Mouse (Mus musculus): Measurements from ENCODE around the gene Gm28729. TPM values are rescaled to one million over a fixed set of nuclear protein-coding genes. Genes with fewer than 3 reads are reported as not detected.
A peak's percentile ranks its signal among the peaks of the same experiment; 100 is the strongest.

Gene Gm28729
- polyA plus RNA-seq, 1 experiment from 2014 or later = not detected

DNA sequence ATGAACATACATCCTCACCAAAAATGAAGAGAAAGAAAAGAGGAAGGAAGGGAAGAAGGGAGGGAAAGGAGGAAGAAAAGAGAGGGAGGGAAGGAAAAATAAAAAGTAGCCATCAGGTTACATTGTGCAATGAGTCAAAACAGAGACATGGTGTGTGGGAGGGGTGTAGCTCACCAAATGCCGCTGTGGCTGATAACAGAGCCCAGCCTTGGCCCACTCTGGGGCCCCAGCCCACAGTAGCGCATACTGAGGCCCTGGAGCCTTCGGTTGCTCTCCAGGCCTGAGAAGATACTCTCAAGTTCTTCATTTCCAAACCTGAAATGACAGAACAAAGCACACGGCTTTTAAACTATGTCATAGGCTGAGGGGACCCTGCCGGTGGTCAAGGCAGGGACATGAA lies 10.8 kb downstream of the Gm28729 start:
- H3K9ac ChIP-seq (ENCODE audit: low read length) = no peak overlapping the region
- H3K36me3 ChIP-seq (ENCODE audit: control insufficient read depth, insufficient read depth, low read length) = no peaks in the 10 kb centered on the region
- H3K27me3 ChIP-seq (ENCODE audit: control insufficient read depth, insufficient read depth, low read length) = no peaks in the 10 kb centered on the region
- H3K27ac ChIP-seq (ENCODE audit: low read depth, low read length) = no peak overlapping the region
- 88% methylated on average over 5 of the region's 5 CpGs for WGBS
- H3K9me3 ChIP-seq (ENCODE audit: control insufficient read depth, low read length) = no peaks in the 10 kb centered on the region
- H3K4me2 ChIP-seq (ENCODE audit: low read depth, low read length, severe bottlenecking) = no peak overlapping the region
- no peak overlapping the region for H3K4me3 ChIP-seq (ENCODE audit: low read depth, low read length)
- H3K4me1 ChIP-seq (replicated peaks; ENCODE audit: control insufficient read depth, insufficient read depth, low read length) = no peaks in the 10 kb centered on the region
- no peak for ATAC-seq (replicated peaks; ENCODE audit: low FRiP score)
- DNase-seq (ENCODE audit: low spot score) = no peak

DNA sequence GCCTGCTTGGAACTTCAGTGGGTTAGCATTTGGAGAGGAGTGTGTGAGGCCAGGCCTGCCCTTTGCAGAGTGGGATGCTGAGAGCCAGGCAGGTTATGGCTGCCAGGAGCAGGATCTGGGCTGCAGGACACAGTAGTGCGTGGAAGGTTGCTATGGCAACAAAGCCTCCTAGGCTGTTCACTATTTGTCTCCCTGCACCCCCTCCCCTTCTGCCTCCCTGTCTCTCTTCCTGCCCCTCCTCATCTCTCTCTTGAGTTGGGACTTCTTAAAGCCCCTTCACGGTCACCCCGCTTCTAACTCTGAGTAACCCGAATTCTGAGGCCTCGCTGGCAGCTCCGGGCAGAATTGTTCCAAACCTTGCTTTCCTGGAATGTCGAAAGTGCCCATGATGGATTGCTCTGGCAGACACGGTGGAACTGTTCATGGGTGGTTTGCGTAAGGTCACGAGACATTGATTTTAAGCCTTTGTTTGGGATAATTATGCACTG lies 19.0 kb downstream of the Gm28729 start:
- H3K4me1 ChIP-seq (replicated peaks; ENCODE audit: control insufficient read depth, insufficient read depth, low read length) = peaks cover 6% of the 10 kb centered on the region; the same call in 1 of the 2 replicates
- no peaks in the 10 kb centered on the region for H3K36me3 ChIP-seq (ENCODE audit: control insufficient read depth, insufficient read depth, low read length)
- H3K4me3 ChIP-seq (ENCODE audit: low read depth, low read length) = no peak overlapping the region
- no peak overlapping the region; the same call in 1 of the 2 replicates for H3K4me2 ChIP-seq (ENCODE audit: low read depth, low read length, severe bottlenecking)
- 0 out of 2 replicates have a peak, but pooled peaks have one; percentile 49 for ATAC-seq (replicated peaks; ENCODE audit: low FRiP score)
- WGBS = 43% methylated on average over 10 of the region's 10 CpGs
- no peaks in the 10 kb centered on the region for H3K27me3 ChIP-seq (ENCODE audit: control insufficient read depth, insufficient read depth, low read length)
- H3K9ac ChIP-seq (ENCODE audit: low read length) = no peak overlapping the region
- no peaks in the 10 kb centered on the region for H3K9me3 ChIP-seq (ENCODE audit: control insufficient read depth, low read length)
- peak; percentile 62 for DNase-seq (ENCODE audit: low spot score)
- no peak overlapping the region for H3K27ac ChIP-seq (ENCODE audit: low read depth, low read length)

DNA sequence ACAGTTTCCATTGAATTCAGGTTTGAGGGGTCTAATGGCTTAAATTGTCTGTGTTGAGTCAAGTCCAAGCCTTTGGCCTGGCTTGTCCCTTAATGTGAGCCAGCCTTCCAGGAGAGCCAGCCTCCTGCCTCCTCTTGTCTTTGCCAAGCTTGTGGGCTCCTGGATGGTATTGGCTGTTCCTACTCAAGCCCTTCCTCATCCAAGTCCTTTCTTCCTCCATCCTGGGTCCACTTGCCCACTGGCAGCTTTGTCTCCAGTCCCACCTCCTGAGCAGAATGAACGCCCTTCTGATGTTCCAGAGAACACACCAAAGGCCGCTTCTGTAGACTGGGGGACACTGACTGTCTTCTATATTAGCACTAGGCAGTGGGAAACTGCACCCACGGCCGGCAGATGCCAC lies 19.9 kb downstream of the Gm28729 start:
- H3K27me3 ChIP-seq (ENCODE audit: control insufficient read depth, insufficient read depth, low read length) = no peaks in the 10 kb centered on the region
- H3K4me1 ChIP-seq (replicated peaks; ENCODE audit: control insufficient read depth, insufficient read depth, low read length) = peaks cover 6% of the 10 kb centered on the region; the same call in 1 of the 2 replicates
- WGBS = 89% methylated on average over 4 of the region's 4 CpGs
- H3K4me3 ChIP-seq (ENCODE audit: low read depth, low read length) = no peak overlapping the region
- DNase-seq (ENCODE audit: low spot score) (no peak), ATAC-seq (replicated peaks; ENCODE audit: low FRiP score) (no peak)
- H3K4me2 ChIP-seq (ENCODE audit: low read depth, low read length, severe bottlenecking) = no peak overlapping the region
- no peak overlapping the region for H3K9ac ChIP-seq (ENCODE audit: low read length)
- H3K9me3 ChIP-seq (ENCODE audit: control insufficient read depth, low read length) = no peaks in the 10 kb centered on the region
- no peaks in the 10 kb centered on the region for H3K36me3 ChIP-seq (ENCODE audit: control insufficient read depth, insufficient read depth, low read length)
- no peak overlapping the region for H3K27ac ChIP-seq (ENCODE audit: low read depth, low read length)

DNA sequence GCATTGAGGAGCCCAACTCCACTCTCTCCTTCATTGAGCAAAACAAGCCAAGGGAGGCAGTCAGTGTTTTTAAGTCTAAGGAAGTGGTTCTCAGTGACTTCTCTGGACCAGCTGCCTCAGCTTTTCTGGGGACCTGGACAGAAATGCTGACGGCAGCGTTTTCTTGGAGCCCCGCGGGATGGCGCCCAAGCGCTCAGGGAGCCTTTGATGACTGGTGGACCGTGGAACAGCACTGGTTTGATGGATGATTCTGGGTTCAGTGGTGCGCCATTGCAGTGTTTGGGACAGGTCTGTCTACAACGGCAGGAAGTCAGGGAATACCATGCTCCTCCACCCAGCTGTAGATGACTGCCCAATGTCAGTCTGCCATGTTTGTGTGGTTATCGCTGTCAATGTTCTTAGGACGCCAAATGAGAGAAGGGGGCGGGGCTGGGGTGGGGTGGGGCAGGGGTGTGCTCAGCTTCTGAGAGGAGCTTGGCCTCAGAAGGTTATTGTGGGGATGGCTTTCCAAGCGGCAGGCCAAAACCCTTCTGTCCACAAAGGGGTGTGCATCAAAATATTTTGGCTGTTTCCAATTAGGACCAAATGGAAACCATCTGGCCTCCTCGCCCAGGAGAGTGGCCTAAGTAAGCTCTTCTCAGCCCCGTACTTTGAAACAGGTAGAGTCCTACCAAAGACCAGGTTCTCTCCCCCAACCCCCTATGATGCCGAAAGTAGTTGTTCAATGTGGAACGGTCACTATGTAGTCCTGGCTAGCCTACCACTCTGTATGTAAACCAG lies 20.8 kb downstream of the Gm28729 start:
- WGBS = 84% methylated on average over 17 of the region's 17 CpGs
- DNase-seq (ENCODE audit: low spot score) = no peak
- no peak overlapping the region for H3K27ac ChIP-seq (ENCODE audit: low read depth, low read length)

DNA sequence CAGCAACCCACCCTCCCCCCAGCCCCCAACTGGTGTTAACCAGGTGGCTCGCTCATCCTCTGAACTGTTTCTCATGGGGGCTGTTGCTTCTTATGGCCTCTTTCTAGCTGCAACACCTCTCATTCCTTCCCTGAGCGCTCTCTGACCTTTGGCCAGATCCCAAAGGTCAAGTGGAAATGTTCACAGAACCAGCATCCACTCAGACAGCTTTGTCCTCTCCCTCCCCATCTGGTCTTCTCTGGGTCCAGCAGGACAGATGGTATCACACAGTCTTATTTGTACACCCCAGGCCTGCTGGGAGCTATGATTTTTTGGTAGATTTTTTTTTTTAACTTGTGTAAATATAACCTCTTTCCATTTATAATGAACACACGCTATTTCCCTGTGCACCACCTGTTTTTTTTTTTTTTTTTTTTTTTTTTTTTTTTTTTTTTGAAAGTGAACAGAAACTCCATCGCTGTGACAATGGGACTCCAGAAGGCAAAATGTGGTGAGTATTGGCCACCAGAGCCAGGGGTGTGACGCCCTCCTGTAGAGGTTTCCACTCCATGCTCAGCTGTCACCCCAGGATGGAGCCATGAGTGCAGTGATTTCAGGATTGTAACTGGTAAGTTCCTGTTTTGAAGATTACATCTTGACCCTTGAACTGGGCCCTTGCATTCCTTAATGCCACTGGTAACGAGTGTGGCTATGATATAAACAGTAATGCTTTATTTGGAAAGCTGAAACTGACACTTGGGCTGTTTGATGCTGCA lies 22.0 kb downstream of the Gm28729 start:
- H3K9me3 ChIP-seq (ENCODE audit: control insufficient read depth, low read length) = no peaks in the 10 kb centered on the region

More for the DNA sequence above, 20.8 kb downstream of the Gm28729 start:
- Histone ChIP-seq H3K9ac (ENCODE audit: low read length) (no peak overlapping the region), H3K9me3 (ENCODE audit: control insufficient read depth, low read length) (no peaks in the 10 kb centered on the region), H3K36me3 (ENCODE audit: control insufficient read depth, insufficient read depth, low read length) (no peaks in the 10 kb centered on the region), H3K4me3 (ENCODE audit: low read depth, low read length) (no peak overlapping the region), H3K4me2 (ENCODE audit: low read depth, low read length, severe bottlenecking) (no peak overlapping the region), H3K4me1 (replicated peaks; ENCODE audit: control insufficient read depth, insufficient read depth, low read length) (peaks cover 6% of the 10 kb centered on the region; the same call in 1 of the 2 replicates), H3K27me3 (ENCODE audit: control insufficient read depth, insufficient read depth, low read length) (no peaks in the 10 kb centered on the region)
- ATAC-seq (replicated peaks; ENCODE audit: low FRiP score) = no peak

DNA sequence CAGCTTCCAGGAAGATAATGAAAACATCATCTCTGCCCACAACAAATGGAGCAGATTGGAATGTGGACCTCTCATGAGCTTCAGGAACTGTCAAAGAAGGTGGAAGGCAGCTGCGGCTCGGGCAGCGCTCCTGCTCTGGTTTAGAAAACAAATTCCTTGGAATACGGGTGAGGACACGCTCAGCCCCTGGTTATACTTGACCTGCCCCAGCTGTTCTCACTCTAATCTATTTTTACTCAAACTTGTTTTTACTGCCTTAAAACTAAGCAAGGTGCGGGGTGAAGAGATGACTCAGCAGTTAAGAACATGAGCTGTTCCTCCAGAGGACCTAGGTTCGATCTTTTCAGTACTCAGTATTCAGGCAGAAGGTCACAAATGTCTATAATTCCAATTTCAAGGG lies 23.8 kb downstream of the Gm28729 start:
- H3K9ac ChIP-seq (ENCODE audit: low read length) = no peak overlapping the region

More for the DNA sequence above, 22.0 kb downstream of the Gm28729 start:
- Histone ChIP-seq H3K27me3 (ENCODE audit: control insufficient read depth, insufficient read depth, low read length) (no peaks in the 10 kb centered on the region), H3K36me3 (ENCODE audit: control insufficient read depth, insufficient read depth, low read length) (no peaks in the 10 kb centered on the region), H3K9ac (ENCODE audit: low read length) (no peak overlapping the region), H3K4me3 (ENCODE audit: low read depth, low read length) (no peak overlapping the region), H3K4me2 (ENCODE audit: low read depth, low read length, severe bottlenecking) (no peak overlapping the region), H3K27ac (ENCODE audit: low read depth, low read length) (no peak overlapping the region), H3K4me1 (replicated peaks; ENCODE audit: control insufficient read depth, insufficient read depth, low read length) (peaks cover 6% of the 10 kb centered on the region; the same call in 1 of the 2 replicates)
- DNase-seq (ENCODE audit: low spot score) (no peak), ATAC-seq (replicated peaks; ENCODE audit: low FRiP score) (no peak)
- WGBS = 85% methylated on average over 6 of the region's 6 CpGs

DNA sequence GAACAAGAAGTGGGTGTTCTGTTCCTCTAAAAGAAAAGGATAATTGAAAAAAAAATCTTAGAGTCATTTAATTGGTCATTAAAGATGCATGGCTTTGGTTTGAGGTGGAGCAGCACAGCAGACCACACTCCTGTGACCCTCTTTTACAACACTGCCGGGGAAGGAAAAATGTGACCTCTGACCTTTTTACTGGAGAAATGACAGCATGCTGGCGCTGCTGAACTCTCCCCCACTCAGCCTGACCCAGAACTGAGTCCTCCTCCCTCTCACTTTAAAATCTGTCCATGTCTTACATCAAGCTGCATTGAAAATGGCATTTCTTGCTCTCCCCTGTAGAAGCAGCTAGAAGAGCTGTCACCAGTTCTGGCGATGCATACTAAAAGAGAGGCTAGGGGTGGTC lies 31.9 kb downstream of the Gm28729 start:
- H3K36me3 ChIP-seq (ENCODE audit: control insufficient read depth, insufficient read depth, low read length) = no peaks in the 10 kb centered on the region
- DNase-seq (ENCODE audit: low spot score) = no peak
- no peak overlapping the region for H3K4me2 ChIP-seq (ENCODE audit: low read depth, low read length, severe bottlenecking)
- 43% methylated on average over 3 of the region's 3 CpGs for WGBS
- no peak overlapping the region for H3K4me3 ChIP-seq (ENCODE audit: low read depth, low read length)
- H3K27ac ChIP-seq (ENCODE audit: low read depth, low read length) = no peak overlapping the region
- H3K27me3 ChIP-seq (ENCODE audit: control insufficient read depth, insufficient read depth, low read length) = no peaks in the 10 kb centered on the region
- no peaks in the 10 kb centered on the region for H3K9me3 ChIP-seq (ENCODE audit: control insufficient read depth, low read length)
- no peak overlapping the region for H3K9ac ChIP-seq (ENCODE audit: low read length)
- no peaks in the 10 kb centered on the region for H3K4me1 ChIP-seq (replicated peaks; ENCODE audit: control insufficient read depth, insufficient read depth, low read length)
- ATAC-seq (replicated peaks; ENCODE audit: low FRiP score) = no peak

More for the DNA sequence above, 23.8 kb downstream of the Gm28729 start:
- H3K36me3 ChIP-seq (ENCODE audit: control insufficient read depth, insufficient read depth, low read length) = no peaks in the 10 kb centered on the region
- H3K27me3 ChIP-seq (ENCODE audit: control insufficient read depth, insufficient read depth, low read length) = no peaks in the 10 kb centered on the region
- no peak overlapping the region for H3K4me2 ChIP-seq (ENCODE audit: low read depth, low read length, severe bottlenecking)
- H3K27ac ChIP-seq (ENCODE audit: low read depth, low read length) = no peak overlapping the region
- ATAC-seq (replicated peaks; ENCODE audit: low FRiP score) (no peak), DNase-seq (ENCODE audit: low spot score) (no peak)
- no peak overlapping the region for H3K4me3 ChIP-seq (ENCODE audit: low read depth, low read length)
- WGBS = 84% methylated on average over 7 of the region's 7 CpGs
- H3K4me1 ChIP-seq (replicated peaks; ENCODE audit: control insufficient read depth, insufficient read depth, low read length) = peaks cover 4% of the 10 kb centered on the region; the same call in 1 of the 2 replicates
- no peaks in the 10 kb centered on the region for H3K9me3 ChIP-seq (ENCODE audit: control insufficient read depth, low read length)

DNA sequence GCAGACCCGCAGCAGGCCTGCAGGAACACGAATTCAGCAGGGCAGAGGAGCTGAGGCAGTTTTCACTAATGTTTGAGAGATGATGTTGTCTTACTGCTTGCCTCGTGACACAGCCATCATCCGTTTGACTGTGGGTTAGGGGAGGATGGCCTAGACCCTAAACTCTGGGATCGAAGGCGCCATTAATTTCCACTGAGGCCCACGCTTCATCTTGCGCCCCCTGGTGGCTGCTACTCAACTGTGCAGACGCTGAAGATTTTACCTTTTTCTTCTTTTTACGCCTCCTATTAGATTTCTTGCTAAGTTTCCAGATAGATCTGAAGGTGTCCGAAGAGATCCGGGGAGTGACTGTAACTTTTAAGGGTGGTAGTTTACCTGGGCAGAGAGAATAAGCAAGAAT lies 33.3 kb downstream of the Gm28729 start:
- no peak overlapping the region for H3K9ac ChIP-seq (ENCODE audit: low read length)
- no peaks in the 10 kb centered on the region for H3K4me1 ChIP-seq (replicated peaks; ENCODE audit: control insufficient read depth, insufficient read depth, low read length)
- no peak for ATAC-seq (replicated peaks; ENCODE audit: low FRiP score)
- no peaks in the 10 kb centered on the region for H3K36me3 ChIP-seq (ENCODE audit: control insufficient read depth, insufficient read depth, low read length)
- H3K9me3 ChIP-seq (ENCODE audit: control insufficient read depth, low read length) = no peaks in the 10 kb centered on the region
- WGBS = 31% methylated on average over 12 of the region's 12 CpGs
- no peak overlapping the region for H3K4me3 ChIP-seq (ENCODE audit: low read depth, low read length)
- no peak overlapping the region for H3K4me2 ChIP-seq (ENCODE audit: low read depth, low read length, severe bottlenecking)
- peak; percentile 71 for DNase-seq (ENCODE audit: low spot score)
- H3K27me3 ChIP-seq (ENCODE audit: control insufficient read depth, insufficient read depth, low read length) = no peaks in the 10 kb centered on the region
- no peak overlapping the region for H3K27ac ChIP-seq (ENCODE audit: low read depth, low read length)

Measured in forebrain, embryonic 11.5 days (tissue).